Mouse (Mus musculus) megakaryocyte, adult 5-6 weeks (primary cell): ENCODE results near the gene Cd209f. TPM values are rescaled to one million over a fixed set of nuclear protein-coding genes. Genes with fewer than 3 reads are reported as not detected.
"Not testable (repeated sequence)": the region's sequence is repeated elsewhere in the genome, so short reads cannot be mapped to it uniquely, and the experiment has no call there.

Experiments used
- ATAC-seq: 2 replicates; pipeline ENCODE4 v1.8.0; 2016; ENCODE audit warnings: mild to moderate bottlenecking, inconsistent platforms; ENCODE audit not compliant: poor library complexity, severe bottlenecking
- total RNA-seq, 2 experiments: library from RNA; stranded (forward) in 1 of 2; stranded (reverse) in 1 of 2; fragments of 153-499, 151-499 nt in 1 of 2; fragments of 221-1000, 200-1000 nt in 1 of 2; gene quantifications; 2 replicates each; pipeline versions ENCODE4 v1.2.3 to v1.2.4; 2015 to 2017

Cd209f gene
- total RNA-seq (2015) (not detected in 2 replicates), total RNA-seq (2017) (0.81 TPM in 1 of 2 replicates, not detected in the other)

GRCm38 (mm10) chr8:4105735-4106134 is at the start of gene Cd209f:
TSS of gene Cd209f (minus strand) at chr8:4105835.
- ATAC-seq = not testable (repeated sequence)

- ATAC-seq = no peak
These were observed 49.2 kb upstream of the Cd209f start for GRCm38 (mm10) chr8:4154878-4155277.

- no peak for ATAC-seq
These were observed 41.6 kb upstream of the Cd209f start for GRCm38 (mm10) chr8:4147272-4147671.

GRCm38 (mm10) chr8:4141721-4142120 is 36.1 kb upstream of the Cd209f start:
- ATAC-seq = no peak

GRCm38 (mm10) chr8:4139660-4140646 is 34.3 kb upstream of the Cd209f start:
- ATAC-seq = peak; percentile 94

GRCm38 (mm10) chr8:4133798-4134197 is 28.2 kb upstream of the Cd209f start, which contains the start of gene Cd209g:
TSS of gene Cd209g (plus strand) at chr8:4134098.
- ATAC-seq = no peak

- ATAC-seq = not testable (repeated sequence)
These were observed 17.1 kb downstream of the Cd209f start for GRCm38 (mm10) chr8:4088514-4088913.

- peak; percentile 98 for ATAC-seq
These were observed 18.4 kb downstream of the Cd209f start for GRCm38 (mm10) chr8:4087180-4087722.

Other genes with a start within 250 kb of the Cd209f start
- 7.5 and 15.3 TPM in 2 replicates for gene Cd209d, start 227.3 kb downstream of the Cd209f start, total RNA-seq (2015)
- gene Cd209d, start 227.3 kb downstream of the Cd209f start, total RNA-seq (2017) = 4.8 and 5.9 TPM in 2 replicates
- gene Cd209b, start 179.0 kb downstream of the Cd209f start, total RNA-seq (2015) = 0.48 and 0.80 TPM in 2 replicates
- gene Cd209b, start 179.0 kb downstream of the Cd209f start, total RNA-seq (2017) = 0.51 TPM in 1 of 2 replicates, not detected in the other
- gene Cd209c, start 151.1 kb downstream of the Cd209f start, total RNA-seq (2015) = 0.78 and 1.3 TPM in 2 replicates
- gene Cd209c, start 151.1 kb downstream of the Cd209f start, total RNA-seq (2017) = 0.70 and 3.7 TPM in 2 replicates
- gene Cd209g, start 28.3 kb upstream of the Cd209f start, total RNA-seq (2015) = not detected in 2 replicates
- not detected in 2 replicates for gene Cd209g, start 28.3 kb upstream of the Cd209f start, total RNA-seq (2017)
- 3.6 and 4.1 TPM in 2 replicates for gene Evi5l, start 60.7 kb upstream of the Cd209f start, total RNA-seq (2015)
- 4.5 and 6.0 TPM in 2 replicates for gene Evi5l, start 60.7 kb upstream of the Cd209f start, total RNA-seq (2017)
- gene Prr36, start 111.6 kb upstream of the Cd209f start, total RNA-seq (2015) = 0.09 and 0.14 TPM in 2 replicates
- not detected in 2 replicates for gene Prr36, start 111.6 kb upstream of the Cd209f start, total RNA-seq (2017)
- not detected in 2 replicates for gene Lrrc8e, start 121.0 kb upstream of the Cd209f start, total RNA-seq (2015)
- not detected in 2 replicates for gene Lrrc8e, start 121.0 kb upstream of the Cd209f start, total RNA-seq (2017)
- 24.6 and 32.4 TPM in 2 replicates for gene Map2k7, start 132.9 kb upstream of the Cd209f start, total RNA-seq (2015)
- 27.1 and 32.4 TPM in 2 replicates for gene Map2k7, start 132.9 kb upstream of the Cd209f start, total RNA-seq (2017)
- gene Gm49320, start 133.0 kb upstream of the Cd209f start, total RNA-seq (2015) = not detected in 2 replicates
- gene Gm49320, start 133.0 kb upstream of the Cd209f start, total RNA-seq (2017) = 0.12 TPM in 1 of 2 replicates, not detected in the other
- 1.5 and 2.1 TPM in 2 replicates for gene Tgfbr3l, start 142.4 kb upstream of the Cd209f start, total RNA-seq (2015)
- 0.44 and 2.5 TPM in 2 replicates for gene Tgfbr3l, start 142.4 kb upstream of the Cd209f start, total RNA-seq (2017)
- 17.1 and 19.3 TPM in 2 replicates for gene Snapc2, start 147.2 kb upstream of the Cd209f start, total RNA-seq (2015)
- gene Snapc2, start 147.2 kb upstream of the Cd209f start, total RNA-seq (2017) = 6.0 and 8.6 TPM in 2 replicates
- 0.91 and 1.9 TPM in 2 replicates for gene Ctxn1, start 153.4 kb upstream of the Cd209f start, total RNA-seq (2015)
- 0.15 TPM in 1 of 2 replicates, not detected in the other for gene Ctxn1, start 153.4 kb upstream of the Cd209f start, total RNA-seq (2017)
- 42.1 and 45.2 TPM in 2 replicates for gene Timm44, start 170.1 kb upstream of the Cd209f start, total RNA-seq (2015)
- 60.3 and 68.0 TPM in 2 replicates for gene Timm44, start 170.1 kb upstream of the Cd209f start, total RNA-seq (2017)
- gene Ccl25, start 219.4 kb upstream of the Cd209f start, total RNA-seq (2015) = 14.0 and 18.8 TPM in 2 replicates
- 8.9 and 9.5 TPM in 2 replicates for gene Ccl25, start 219.4 kb upstream of the Cd209f start, total RNA-seq (2017)
- gene Elavl1, start 219.6 kb upstream of the Cd209f start, total RNA-seq (2015) = 86.6 and 92.7 TPM in 2 replicates
- 46.0 and 59.2 TPM in 2 replicates for gene Elavl1, start 219.6 kb upstream of the Cd209f start, total RNA-seq (2017)